Mouse (Mus musculus): ENCODE measurements around the gene Kdm5a.

GRCm38 (mm10) chr6:120461217-120461616, 97.3 kb downstream of the Kdm5a start:
- TF ChIP-seq POLR2A (IDR thresholded peaks at IDR 0.05; ENCODE audit: insufficient read length, low read depth), result no peak
- TF ChIP-seq TCF3 (IDR thresholded peaks at IDR 0.05; ENCODE audit: insufficient read length, low read depth), result no peak
- TF ChIP-seq POLR2AphosphoS2 (IDR thresholded peaks at IDR 0.05; ENCODE audit: insufficient read length, low read depth), result no peak
- TF ChIP-seq CEBPB (IDR thresholded peaks at IDR 0.05; ENCODE audit: insufficient read depth, poor library complexity, severe bottlenecking), result no peak
- no peak for TF ChIP-seq MYOG (IDR thresholded peaks at IDR 0.05; ENCODE audit: control insufficient read depth in 1 of 3, insufficient read depth in 1 of 3, insufficient read length in 2 of 3, low read depth in 2 of 3)
- TF ChIP-seq USF1 (IDR thresholded peaks at IDR 0.05; ENCODE audit: low read depth), result no peak
- no peak for TF ChIP-seq MAX (IDR thresholded peaks at IDR 0.05; ENCODE audit: low read depth)
- no peak for TF ChIP-seq MYOD1 (IDR thresholded peaks at IDR 0.05; ENCODE audit: control insufficient read depth in 1 of 3, insufficient read length in 2 of 3, low read depth in 2 of 3)
